Mouse (Mus musculus) T-cell, adult 2 months (primary cell): ENCODE results near the gene Aff3.
A peak's percentile ranks its signal among the peaks of the same experiment; 100 is the strongest.
"Not testable (repeated sequence)": the region's sequence is repeated elsewhere in the genome, so short reads cannot be mapped to it uniquely, and the experiment has no call there.

Experiments used
- DNase-seq: peaks from one replicate; pipeline ENCODE4 v3.0.0; 2022; ENCODE audit warnings: low spot score

Aff3 gene

GRCm38 (mm10) chr1:38438447-38438846, 226.3 kb downstream of the Aff3 start:
- no peak for DNase-seq

DNA sequence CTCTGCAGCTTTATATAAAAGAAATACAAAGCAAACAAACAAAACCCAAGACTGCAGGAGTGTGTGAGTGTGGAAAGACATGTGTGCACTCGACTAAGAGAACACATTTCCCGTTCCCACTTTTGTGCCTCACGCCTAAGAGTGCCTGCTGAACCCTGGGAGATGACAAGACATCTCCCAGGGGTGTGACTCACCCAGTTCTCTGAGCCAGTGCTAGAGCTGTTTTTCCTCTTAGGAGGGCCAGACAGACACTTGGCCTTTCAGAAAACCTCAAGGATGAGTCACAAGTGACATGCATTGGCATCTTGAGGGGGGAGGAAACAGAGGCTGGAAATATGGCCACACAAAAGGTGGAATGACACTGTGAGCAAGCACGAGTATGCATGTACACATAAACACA, 227.1 kb downstream of the Aff3 start:
- DNase-seq: no peak

- no peak for DNase-seq
Measured at GRCm38 (mm10) chr1:38436471-38437340, 228.0 kb downstream of the Aff3 start.

GRCm38 (mm10) chr1:38430311-38430710, 234.4 kb downstream of the Aff3 start:
- not testable (repeated sequence) for DNase-seq

GRCm38 (mm10) chr1:38428708-38429683, 235.8 kb downstream of the Aff3 start:
- DNase-seq: no peak

GRCm38 (mm10) chr1:38422921-38423320, 241.8 kb downstream of the Aff3 start:
- DNase-seq: no peak

- no peak for DNase-seq
Measured at GRCm38 (mm10) chr1:38419331-38419730, 245.4 kb downstream of the Aff3 start.

DNA sequence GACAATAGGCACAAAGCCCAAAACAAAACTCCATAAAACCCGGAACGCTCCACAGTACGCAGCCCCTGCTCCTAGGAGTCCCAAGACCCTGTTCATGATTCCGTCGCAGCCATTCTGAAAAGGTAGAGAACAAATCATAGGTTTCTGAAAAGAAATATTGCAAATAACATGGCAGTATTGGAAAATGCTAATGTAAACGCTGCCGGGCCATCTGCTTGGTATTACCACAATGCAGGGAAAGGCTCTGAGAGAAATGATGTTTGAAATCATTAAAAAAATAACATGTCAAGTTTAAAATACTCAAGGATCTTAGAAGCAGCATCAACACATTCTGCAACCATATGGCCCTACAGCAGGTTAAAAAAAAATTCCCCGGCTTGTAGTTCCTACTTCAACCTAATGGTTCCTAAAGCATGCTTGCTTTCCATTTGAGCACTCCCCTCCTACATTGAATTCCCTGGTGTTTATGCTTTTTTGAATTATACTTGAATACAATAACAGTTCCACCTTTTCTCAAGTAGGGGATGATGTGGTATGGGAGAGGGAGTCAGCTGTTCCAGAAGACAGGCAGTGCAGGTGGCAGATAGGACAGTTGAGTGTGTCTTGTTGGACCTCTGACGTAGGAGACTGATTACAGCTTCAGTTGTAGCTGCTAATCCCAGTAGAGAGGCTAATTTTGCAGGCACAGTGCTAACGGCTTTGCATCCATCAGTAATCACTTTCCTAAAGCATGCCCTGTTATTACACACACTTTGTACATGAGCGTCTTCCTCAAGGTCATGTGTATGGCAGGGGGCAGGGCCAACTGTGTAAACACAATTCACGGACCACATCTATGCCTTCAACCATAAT, 246.3 kb downstream of the Aff3 start:
- DNase-seq: no peak

- no peak for DNase-seq
Measured at GRCm38 (mm10) chr1:38417196-38417595, 247.6 kb downstream of the Aff3 start.

GRCm38 (mm10) chr1:38415511-38415910, 249.2 kb downstream of the Aff3 start:
- DNase-seq: no peak

- no peak for DNase-seq
Measured at GRCm38 (mm10) chr1:38411106-38411505, 253.6 kb downstream of the Aff3 start.

- DNase-seq: no peak
Measured at GRCm38 (mm10) chr1:38410457-38410856, 254.3 kb downstream of the Aff3 start.

DNA sequence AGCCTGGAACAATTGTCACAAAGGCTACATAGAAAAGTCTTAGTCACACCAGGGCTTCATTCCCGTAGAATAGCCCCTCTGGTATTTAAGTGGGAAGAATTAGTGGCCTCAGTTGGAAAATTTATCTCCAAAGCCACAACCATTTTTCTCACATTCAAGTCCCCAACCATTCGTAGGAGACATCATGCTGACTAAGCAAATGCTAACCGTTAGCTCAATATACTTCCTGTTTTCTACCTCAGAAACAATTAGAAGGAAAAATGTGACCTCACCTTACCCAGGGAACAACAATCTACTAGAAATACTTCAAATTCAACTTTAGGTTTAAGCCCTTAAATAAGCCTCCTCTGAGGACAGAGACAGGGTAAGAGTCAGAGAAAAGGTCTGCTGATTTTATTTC, 256.5 kb downstream of the Aff3 start:
- no peak for DNase-seq

GRCm38 (mm10) chr1:38403781-38404180, 261.0 kb downstream of the Aff3 start:
- no peak for DNase-seq

- no peak for DNase-seq
Measured at GRCm38 (mm10) chr1:38401856-38402255, 262.9 kb downstream of the Aff3 start.

DNA sequence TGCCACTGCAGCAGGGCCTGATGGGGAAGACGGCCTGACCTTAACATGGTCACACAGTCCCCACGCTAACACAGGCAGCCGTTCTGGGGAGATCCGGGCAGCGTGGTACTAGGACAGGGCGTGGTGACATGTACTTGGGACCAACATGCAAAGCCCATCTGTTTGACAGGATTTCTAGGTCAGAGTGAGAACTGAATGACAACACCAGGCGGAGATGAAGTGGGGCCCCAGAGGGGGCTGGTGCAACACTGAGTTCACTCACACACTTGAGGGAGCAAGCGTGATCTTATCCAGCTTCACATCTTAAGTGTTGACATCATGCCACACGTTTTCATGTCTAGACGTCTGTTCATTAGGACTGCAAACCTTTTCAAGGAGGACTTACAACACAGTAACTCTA, 265.5 kb downstream of the Aff3 start:
- DNase-seq: peak; percentile 7

- DNase-seq: no peak
Measured at GRCm38 (mm10) chr1:38398566-38398965, 266.2 kb downstream of the Aff3 start.

- DNase-seq: peak; percentile 49
Measured at GRCm38 (mm10) chr1:38395194-38395681, 269.5 kb downstream of the Aff3 start.

DNA sequence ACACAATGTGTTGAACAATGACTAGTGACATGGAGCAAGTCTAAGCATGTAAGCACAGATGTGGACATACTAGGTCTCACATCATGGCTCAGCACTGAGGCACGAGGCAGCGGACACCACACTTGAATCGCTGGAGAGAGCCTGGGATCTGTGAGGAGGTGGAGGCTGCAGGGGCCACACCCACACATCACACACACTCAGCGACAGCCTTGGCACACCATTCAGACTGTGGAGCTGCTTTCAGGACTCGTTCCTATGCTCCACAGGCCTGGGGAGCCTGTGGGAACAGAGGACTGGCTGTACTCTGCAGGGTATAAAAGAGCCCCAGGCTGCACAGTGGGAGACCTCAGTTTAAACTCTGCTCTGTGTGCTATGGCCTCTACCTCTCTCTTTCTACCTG, 270.3 kb downstream of the Aff3 start:
- DNase-seq: no peak

DNA sequence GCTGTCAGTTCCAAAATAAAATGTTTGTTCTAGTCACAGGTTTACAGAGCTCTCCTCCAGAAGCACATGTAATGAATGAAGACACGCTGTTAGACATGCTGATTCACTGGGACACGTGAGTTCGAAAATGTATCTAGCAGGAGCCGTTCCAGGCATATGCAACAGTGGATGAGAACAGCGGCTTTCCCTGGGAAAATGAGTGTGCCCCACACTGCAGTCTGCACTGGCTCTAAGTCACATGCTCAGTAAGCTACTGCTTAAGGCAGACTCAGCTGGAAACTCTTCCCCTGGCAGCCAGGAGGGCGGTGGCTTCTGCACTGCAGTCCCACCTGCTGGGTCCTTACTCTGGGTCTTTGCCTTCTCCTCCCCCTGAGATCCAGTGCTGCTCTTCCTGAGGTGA, 271.2 kb downstream of the Aff3 start:
- no peak for DNase-seq

DNA sequence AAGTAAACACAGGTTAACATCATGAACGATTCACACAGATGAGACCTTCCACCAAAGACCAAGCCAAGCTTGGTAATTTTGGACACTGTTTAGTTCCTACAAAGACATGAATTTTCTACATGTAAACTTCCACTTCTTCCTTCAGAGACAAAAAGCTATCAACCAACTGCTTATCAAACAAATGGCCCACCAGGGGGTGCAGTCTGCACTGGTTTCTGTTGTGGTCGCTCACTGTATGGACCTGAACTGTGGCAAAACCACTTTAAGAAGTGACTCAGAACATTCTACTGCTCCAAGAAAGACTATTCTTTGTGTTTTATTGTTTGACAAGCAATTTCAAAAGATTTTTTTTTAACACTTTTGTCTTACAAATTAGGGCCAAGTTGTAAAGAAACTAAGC, 271.8 kb downstream of the Aff3 start:
- DNase-seq: peak; percentile 42

GRCm38 (mm10) chr1:38390886-38391249, 273.9 kb downstream of the Aff3 start:
- DNase-seq: no peak
